Mouse (Mus musculus): ENCODE measurements around the gene Smc1a. TPM values are rescaled to one million over a fixed set of nuclear protein-coding genes. Genes with fewer than 3 reads are reported as not detected.

Smc1a gene
- polyA plus RNA-seq, 3 experiments from 2014 or later, result 80.1 to 110 (median 94.3) TPM

Other genes starting within 250 kb of the Smc1a start
- 10 to 100 TPM; 32.7 to 68.5 (median 67.2) TPM for gene Huwe1, start 215.6 kb upstream of the Smc1a start, polyA plus RNA-seq (2017; shearing (Covaris generic))
- gene Hsd17b10, start 14.6 kb upstream of the Smc1a start, polyA plus RNA-seq (2017; shearing (Covaris generic)), result 100 to 1,000 TPM; 101 to 136 (median 117) TPM
- 1 to 10 TPM; 1.4 to 1.9 (median 1.8) TPM for gene Ribc1, start 133 bp upstream of the Smc1a start, polyA plus RNA-seq (2017; shearing (Covaris generic))
- gene Iqsec2, start 127.8 kb downstream of the Smc1a start, polyA plus RNA-seq (2017; shearing (Covaris generic)), result under 1 TPM in 2 of 3 experiments, not detected in 1; 0.35 to 0.36 TPM
- gene Kdm5c, start 216.6 kb downstream of the Smc1a start, polyA plus RNA-seq (2017; shearing (Covaris generic)), result 10 to 100 TPM; 24.4 to 35.0 (median 26.8) TPM

All from inflammation-experienced regulatory T-cells, adult 6 months (primary cell).